Mouse (Mus musculus): ENCODE results near the gene Rab40c. TPM values are rescaled to one million over a fixed set of nuclear protein-coding genes. Genes with fewer than 3 reads are reported as not detected.
A peak's percentile ranks its signal among the peaks of the same experiment; 100 is the strongest.

Rab40c gene
- polyA plus RNA-seq, 1 experiment from 2014 or later: 29.4 TPM

DNA sequence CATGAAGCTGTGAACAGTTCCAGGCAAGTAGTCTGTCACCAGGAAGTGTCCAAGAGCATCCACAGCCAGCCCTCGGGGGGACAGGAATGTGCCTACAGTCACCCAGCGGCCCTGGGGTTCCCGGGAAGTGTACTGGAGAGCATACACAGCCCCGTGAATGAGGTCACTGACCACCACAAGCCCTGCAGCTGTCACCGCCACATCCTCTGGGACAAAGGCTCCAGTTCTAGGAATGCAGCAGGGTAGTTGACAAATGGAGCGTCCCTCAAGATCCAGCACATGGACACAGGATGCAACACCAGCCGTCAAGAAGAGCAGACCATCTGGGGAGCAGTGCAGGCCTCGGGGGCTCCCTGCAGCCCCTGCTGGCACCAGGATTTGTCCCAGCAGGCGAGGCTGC, 24.2 kb upstream of the Rab40c start:
- Histone ChIP-seq H3K36me3 (ENCODE audit: control insufficient read depth, insufficient read depth, low read length) (no peaks in the 10 kb centered on the region), H3K4me3 (replicated peaks; ENCODE audit: low read depth, low read length) (no peak overlapping the region), H3K27ac (replicated peaks; ENCODE audit: low read depth, low read length) (no peak overlapping the region), H3K4me2 (ENCODE audit: low read length) (no peak overlapping the region), H3K4me1 (ENCODE audit: control insufficient read depth, insufficient read depth, low read length) (peaks cover 13% of the 10 kb centered on the region), H3K9ac (replicated peaks; ENCODE audit: low read length) (no peak overlapping the region), H3K9me3 (ENCODE audit: control insufficient read depth, low read length) (no peaks in the 10 kb centered on the region), H3K27me3 (ENCODE audit: control insufficient read depth, insufficient read depth, low read length) (no peaks in the 10 kb centered on the region; the same call in 1 of the 2 replicates)
- ATAC-seq (ENCODE audit: low FRiP score, low TSS enrichment): no peak
- WGBS: 81% methylated on average over 9 of the region's 9 CpGs
- DNase-seq: no peak

- Histone ChIP-seq H3K4me1 (ENCODE audit: control insufficient read depth, insufficient read depth, low read length) (peaks cover 13% of the 10 kb centered on the region), H3K9me3 (ENCODE audit: control insufficient read depth, low read length) (no peaks in the 10 kb centered on the region), H3K9ac (replicated peaks; ENCODE audit: low read length) (no peak overlapping the region), H3K27ac (replicated peaks; ENCODE audit: low read depth, low read length) (no peak overlapping the region), H3K36me3 (ENCODE audit: control insufficient read depth, insufficient read depth, low read length) (no peaks in the 10 kb centered on the region), H3K4me3 (replicated peaks; ENCODE audit: low read depth, low read length) (no peak overlapping the region), H3K4me2 (ENCODE audit: low read length) (no peak overlapping the region), H3K27me3 (ENCODE audit: control insufficient read depth, insufficient read depth, low read length) (no peaks in the 10 kb centered on the region; the same call in 1 of the 2 replicates)
- ATAC-seq (ENCODE audit: low FRiP score, low TSS enrichment) (no peak), DNase-seq (no peak)
- 87% methylated on average over 3 of the region's 3 CpGs for WGBS
Measured at GRCm38 (mm10) chr17:25943221-25943620, 23.7 kb upstream of the Rab40c start.

GRCm38 (mm10) chr17:25942597-25943151, 23.1 kb upstream of the Rab40c start:
- H3K9me3 ChIP-seq (ENCODE audit: control insufficient read depth, low read length): no peaks in the 10 kb centered on the region
- H3K9ac ChIP-seq (replicated peaks; ENCODE audit: low read length): no peak overlapping the region
- 94% methylated on average over 2 of the region's 2 CpGs for WGBS
- ATAC-seq (ENCODE audit: low FRiP score, low TSS enrichment) (no peak), DNase-seq (no peak)
- no peak overlapping the region for H3K4me2 ChIP-seq (ENCODE audit: low read length)
- no peak overlapping the region for H3K4me3 ChIP-seq (replicated peaks; ENCODE audit: low read depth, low read length)
- H3K27ac ChIP-seq (replicated peaks; ENCODE audit: low read depth, low read length): no peak overlapping the region
- peaks cover 13% of the 10 kb centered on the region for H3K4me1 ChIP-seq (ENCODE audit: control insufficient read depth, insufficient read depth, low read length)
- H3K27me3 ChIP-seq (ENCODE audit: control insufficient read depth, insufficient read depth, low read length): no peaks in the 10 kb centered on the region
- no peaks in the 10 kb centered on the region for H3K36me3 ChIP-seq (ENCODE audit: control insufficient read depth, insufficient read depth, low read length)

DNA sequence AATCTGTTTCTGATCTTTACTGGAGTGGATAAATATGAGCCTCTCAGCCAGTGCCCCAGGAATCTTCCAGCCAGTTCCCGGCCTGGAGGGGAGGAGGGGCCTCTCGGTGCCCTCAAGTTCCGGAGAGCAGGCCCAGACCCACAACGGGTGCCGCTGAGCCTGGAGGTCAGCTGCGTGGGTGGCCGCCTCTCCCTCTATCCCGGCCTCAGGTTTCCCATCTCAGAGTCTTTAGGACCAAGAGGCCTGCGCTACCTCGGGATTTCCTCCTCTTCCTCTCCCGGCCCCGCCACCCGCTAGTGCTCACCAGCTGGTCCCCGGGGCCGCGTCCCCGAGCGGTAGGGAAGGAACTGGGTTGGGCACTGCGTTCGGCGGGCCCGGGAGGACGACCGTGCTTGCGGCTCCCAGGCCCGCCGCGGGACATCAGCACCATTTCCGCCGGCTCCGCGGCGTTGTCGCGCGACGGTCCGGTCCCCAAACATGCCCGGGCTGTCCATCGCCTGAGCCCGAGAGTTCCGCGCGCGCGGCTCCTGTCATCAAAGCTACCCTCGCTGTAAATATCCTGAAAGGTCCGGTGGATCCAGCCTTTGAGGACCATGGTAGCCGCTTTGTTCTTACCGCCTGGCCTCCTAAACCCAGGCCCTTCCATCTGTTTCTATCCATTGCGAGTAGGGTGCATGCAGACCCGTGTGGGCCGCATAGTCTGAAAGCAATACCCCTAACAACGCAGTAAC, 22.1 kb upstream of the Rab40c start:
- no peaks in the 10 kb centered on the region for H3K9me3 ChIP-seq (ENCODE audit: control insufficient read depth, low read length)
- H3K9ac ChIP-seq (replicated peaks; ENCODE audit: low read length): peak overlapping the region; percentile 92
- peak; percentile 86 for DNase-seq
- peaks cover 13% of the 10 kb centered on the region for H3K4me1 ChIP-seq (ENCODE audit: control insufficient read depth, insufficient read depth, low read length)
- peak overlapping the region; percentile 84 for H3K27ac ChIP-seq (replicated peaks; ENCODE audit: low read depth, low read length)
- WGBS: 4% methylated on average over 54 of the region's 54 CpGs
- H3K4me2 ChIP-seq (ENCODE audit: low read length): peak overlapping the region; percentile 83
- H3K4me3 ChIP-seq (replicated peaks; ENCODE audit: low read depth, low read length): peak overlapping the region; percentile 79
- peak; percentile 46; the same call in 1 of the 2 replicates for ATAC-seq (ENCODE audit: low FRiP score, low TSS enrichment)
- peaks cover 8% of the 10 kb centered on the region for H3K36me3 ChIP-seq (ENCODE audit: control insufficient read depth, insufficient read depth, low read length)
- no peaks in the 10 kb centered on the region for H3K27me3 ChIP-seq (ENCODE audit: control insufficient read depth, insufficient read depth, low read length)

DNA sequence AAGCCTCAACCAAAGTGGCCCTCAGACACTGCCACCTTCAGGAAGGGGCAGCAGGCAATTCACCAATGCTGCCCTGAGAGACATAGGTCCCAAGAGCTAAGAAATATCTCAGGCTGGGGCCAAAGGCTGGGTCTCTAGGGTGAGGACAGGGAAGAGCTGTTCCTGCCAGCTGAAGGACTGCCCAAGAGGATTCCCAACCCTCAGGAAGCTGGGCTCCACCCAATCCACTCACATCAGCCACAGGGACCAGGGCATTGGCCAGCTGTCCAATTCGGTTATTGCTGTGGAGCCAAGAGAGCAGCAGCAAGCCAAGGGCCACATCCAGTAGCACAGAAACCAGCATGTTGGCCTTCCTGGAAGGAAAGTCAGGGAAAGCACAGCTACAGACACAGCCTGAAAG, 15.0 kb upstream of the Rab40c start:
- Histone ChIP-seq H3K9ac (replicated peaks; ENCODE audit: low read length) (no peak overlapping the region), H3K9me3 (ENCODE audit: control insufficient read depth, low read length) (no peaks in the 10 kb centered on the region), H3K4me1 (ENCODE audit: control insufficient read depth, insufficient read depth, low read length) (no peaks in the 10 kb centered on the region), H3K4me3 (replicated peaks; ENCODE audit: low read depth, low read length) (no peak overlapping the region), H3K27ac (replicated peaks; ENCODE audit: low read depth, low read length) (no peak overlapping the region), H3K36me3 (ENCODE audit: control insufficient read depth, insufficient read depth, low read length) (peaks cover 74% of the 10 kb centered on the region), H3K4me2 (ENCODE audit: low read length) (no peak overlapping the region), H3K27me3 (ENCODE audit: control insufficient read depth, insufficient read depth, low read length) (no peaks in the 10 kb centered on the region)
- 100% methylated on average over 1 of the region's 1 CpGs for WGBS
- ATAC-seq (ENCODE audit: low FRiP score, low TSS enrichment): no peak
- no peak for DNase-seq

- H3K27me3 ChIP-seq (ENCODE audit: control insufficient read depth, insufficient read depth, low read length): no peaks in the 10 kb centered on the region
- 75% methylated on average over 2 of the region's 2 CpGs for WGBS
- H3K9me3 ChIP-seq (ENCODE audit: control insufficient read depth, low read length): no peaks in the 10 kb centered on the region
- no peak overlapping the region for H3K27ac ChIP-seq (replicated peaks; ENCODE audit: low read depth, low read length)
- no peaks in the 10 kb centered on the region for H3K4me1 ChIP-seq (ENCODE audit: control insufficient read depth, insufficient read depth, low read length)
- peaks cover 36% of the 10 kb centered on the region for H3K36me3 ChIP-seq (ENCODE audit: control insufficient read depth, insufficient read depth, low read length)
- no peak overlapping the region for H3K4me3 ChIP-seq (replicated peaks; ENCODE audit: low read depth, low read length)
- ATAC-seq (ENCODE audit: low FRiP score, low TSS enrichment): no peak
- H3K9ac ChIP-seq (replicated peaks; ENCODE audit: low read length): no peak overlapping the region
- no peak overlapping the region for H3K4me2 ChIP-seq (ENCODE audit: low read length)
- DNase-seq: no peak
Measured at GRCm38 (mm10) chr17:25925348-25925747, 5.8 kb upstream of the Rab40c start.

GRCm38 (mm10) chr17:25922120-25922519, 2.6 kb upstream of the Rab40c start:
- ATAC-seq (ENCODE audit: low FRiP score, low TSS enrichment): no peak
- WGBS: 78% methylated on average over 5 of the region's 5 CpGs

DNA sequence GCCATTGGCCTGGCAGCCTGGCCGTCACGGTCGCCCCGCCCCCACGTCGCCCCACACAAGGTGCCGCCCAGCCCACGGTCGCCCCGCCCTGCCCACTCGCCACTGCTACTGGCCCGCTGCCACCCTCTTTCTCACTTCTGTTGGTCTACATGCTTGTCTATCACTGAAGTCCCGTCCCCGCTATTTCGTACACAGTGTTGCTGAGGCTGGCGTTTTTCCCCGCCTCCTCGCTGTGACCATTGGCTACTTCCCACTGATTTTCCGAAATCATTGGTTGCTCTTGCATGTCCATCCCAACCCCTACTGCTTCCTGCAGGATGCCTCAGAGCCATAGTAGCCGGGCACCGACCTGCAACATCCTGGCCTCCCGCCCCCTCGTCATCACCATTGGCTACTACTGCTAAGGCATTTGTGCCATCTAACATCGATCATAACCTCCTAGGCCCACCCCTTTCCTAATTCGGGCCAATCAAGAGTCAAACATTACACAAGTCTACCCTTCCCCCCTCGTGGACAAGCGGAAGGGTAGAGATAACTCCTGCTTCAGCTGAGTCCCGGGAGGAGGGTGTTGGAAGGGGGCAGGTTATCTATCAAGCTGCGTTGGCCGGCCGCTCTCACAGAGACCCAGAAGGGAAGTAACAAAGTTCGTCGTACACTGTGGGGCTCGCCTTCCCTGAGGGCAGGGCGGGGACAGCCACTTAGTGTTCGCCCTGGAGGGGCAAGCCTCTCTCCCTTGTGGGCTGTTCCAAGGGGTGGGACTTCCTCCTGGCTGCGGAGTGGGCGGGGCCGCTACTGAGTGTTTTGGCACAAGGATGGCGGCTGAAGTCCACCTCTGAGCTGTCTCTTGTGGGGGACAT, 487 bp upstream of the Rab40c start:
- ATAC-seq (ENCODE audit: low FRiP score, low TSS enrichment) (peak; percentile 98), DNase-seq (peak; percentile 99)
- 1% methylated on average over 40 of the region's 40 CpGs for WGBS
- H3K36me3 ChIP-seq (ENCODE audit: control insufficient read depth, insufficient read depth, low read length): 0 out of 2 replicates have a peak, but pooled peaks cover 4% of the 10 kb centered on the region
- no peaks in the 10 kb centered on the region for H3K27me3 ChIP-seq (ENCODE audit: control insufficient read depth, insufficient read depth, low read length)
- H3K9me3 ChIP-seq (ENCODE audit: control insufficient read depth, low read length): no peaks in the 10 kb centered on the region
- peaks cover 12% of the 10 kb centered on the region for H3K4me1 ChIP-seq (ENCODE audit: control insufficient read depth, insufficient read depth, low read length)
- H3K4me3 ChIP-seq (replicated peaks; ENCODE audit: low read depth, low read length): peak overlapping the region; percentile 96
- H3K9ac ChIP-seq (replicated peaks; ENCODE audit: low read length): peak overlapping the region; percentile 63
- H3K4me2 ChIP-seq (ENCODE audit: low read length): peak overlapping the region; percentile 94
- peak overlapping the region; percentile 87 for H3K27ac ChIP-seq (replicated peaks; ENCODE audit: low read depth, low read length)

More at GRCm38 (mm10) chr17:25922120-25922519, 2.6 kb upstream of the Rab40c start:
- H3K27me3 ChIP-seq (ENCODE audit: control insufficient read depth, insufficient read depth, low read length): no peaks in the 10 kb centered on the region
- H3K4me1 ChIP-seq (ENCODE audit: control insufficient read depth, insufficient read depth, low read length): peaks cover 12% of the 10 kb centered on the region
- no peaks in the 10 kb centered on the region for H3K9me3 ChIP-seq (ENCODE audit: control insufficient read depth, low read length)
- H3K4me2 ChIP-seq (ENCODE audit: low read length): no peak overlapping the region
- peaks cover 14% of the 10 kb centered on the region for H3K36me3 ChIP-seq (ENCODE audit: control insufficient read depth, insufficient read depth, low read length)
- no peak for DNase-seq
- no peak overlapping the region for H3K27ac ChIP-seq (replicated peaks; ENCODE audit: low read depth, low read length)
- H3K9ac ChIP-seq (replicated peaks; ENCODE audit: low read length): no peak overlapping the region
- H3K4me3 ChIP-seq (replicated peaks; ENCODE audit: low read depth, low read length): no peak overlapping the region

Measured in midbrain, embryonic 14.5 days (tissue).